Mouse (Mus musculus): ENCODE results near the gene Kmt2b. TPM values are rescaled to one million over a fixed set of nuclear protein-coding genes. Genes with fewer than 3 reads are reported as not detected.

Gene Kmt2b
- total and polyA plus RNA-seq, 3 experiments: 15.6 to 48.2 TPM; not detected in 1

- Histone ChIP-seq H3K4me1 (ENCODE audit: control insufficient read depth in 1 of 2, insufficient read depth in 2 of 2, low read length in 2 of 2) (no peaks in the 10 kb centered on the region), H3K9ac (ENCODE audit: control insufficient read depth, low read depth, low read length, poor library complexity, severe bottlenecking) (no peak overlapping the region), H3K27me3 (ENCODE audit: control insufficient read depth in 1 of 2, insufficient read depth in 2 of 2, low read length in 2 of 2) (no peaks in the 10 kb centered on the region), H3K27ac (ENCODE audit: control insufficient read depth, low read depth, low read length) (no peak overlapping the region), H3K36me3 (ENCODE audit: control insufficient read depth in 1 of 2, insufficient read depth in 2 of 2, low read length in 2 of 2) (no peaks in the 10 kb centered on the region), H3K9me3 (replicated peaks; ENCODE audit: insufficient read depth, low read length) (no peaks in the 10 kb centered on the region), H3K4me3 (ENCODE audit: control insufficient read depth in 1 of 2, insufficient read depth in 1 of 2, low read depth in 2 of 2, low read length in 2 of 2) (no peak overlapping the region), H3K79me2 (ENCODE audit: control insufficient read depth, insufficient read depth, low read length, poor library complexity) (no peaks in the 10 kb centered on the region)
- TF ChIP-seq ZNF384 (IDR thresholded peaks at IDR 0.05; ENCODE audit: low read depth, low read length) (no peak), CTCF (IDR thresholded peaks at IDR 0.05 in 2 of 3, conservative IDR thresholded peaks at IDR 0.05 in 1 of 3; ENCODE audit: control insufficient read depth in 1 of 3, insufficient read depth in 1 of 3, low read depth in 2 of 3, low read length in 3 of 3, poor library complexity in 1 of 3, severe bottlenecking in 1 of 3) (no peak), SIN3A (IDR thresholded peaks at IDR 0.05; ENCODE audit: low read length) (no peak), EP300 (IDR thresholded peaks at IDR 0.05; ENCODE audit: low read depth in 1 of 2, low read length in 2 of 2) (no peak), UBTF (IDR thresholded peaks at IDR 0.05; ENCODE audit: borderline replicate concordance, insufficient read depth, low read depth, low read length) (no peak), USF1 (IDR thresholded peaks at IDR 0.05; ENCODE audit: low read depth, low read length) (no peak), ETS1 (IDR thresholded peaks at IDR 0.05; ENCODE audit: low read depth, low read length) (no peak), ZMIZ1 (IDR thresholded peaks at IDR 0.05; ENCODE audit: low read depth, low read length) (no peak), KAT2A (conservative IDR thresholded peaks at IDR 0.05; ENCODE audit: low read depth, low read length) (no peak), RAD21 (IDR thresholded peaks at IDR 0.05; ENCODE audit: low read depth, low read length) (no peak)
- DNase-seq (ENCODE audit: low read depth, low spot score): no peak
These were observed 68.1 kb downstream of the Kmt2b start for GRCm38 (mm10) chr7:30520396-30520795.

Other genes with a start within 250 kb of the Kmt2b start
Only the 30 nearest of the 31 such genes appear.
- not detected in 2 replicates for gene Lrfn3, start 226.0 kb downstream of the Kmt2b start, total RNA-seq (2012; rRNA removed)
- gene Lrfn3, start 226.0 kb downstream of the Kmt2b start, polyA plus RNA-seq (2012; ENCODE audit: insufficient read depth in 1 of 2, insufficient read length in 2 of 2, low read depth in 1 of 2, low replicate concordance in 2 of 2, missing spikeins in 1 of 2): not detected
- 2.8 and 3.9 TPM in 2 replicates for gene Tyrobp, start 175.0 kb downstream of the Kmt2b start, total RNA-seq (2012; rRNA removed)
- gene Tyrobp, start 175.0 kb downstream of the Kmt2b start, polyA plus RNA-seq (2012; ENCODE audit: insufficient read depth in 1 of 2, insufficient read length in 2 of 2, low read depth in 1 of 2, low replicate concordance in 2 of 2, missing spikeins in 1 of 2): 10 to 100 TPM in 1 of 2 experiments, not detected in 1; 13.6 TPM
- 7.1 and 15.5 TPM in 2 replicates for gene Hcst, start 168.9 kb downstream of the Kmt2b start, total RNA-seq (2012; rRNA removed)
- gene Hcst, start 168.9 kb downstream of the Kmt2b start, polyA plus RNA-seq (2012; ENCODE audit: insufficient read depth in 1 of 2, insufficient read length in 2 of 2, low read depth in 1 of 2, low replicate concordance in 2 of 2, missing spikeins in 1 of 2): 10 to 100 TPM in 1 of 2 experiments, not detected in 1; 28.1 TPM
- 6.2 and 7.0 TPM in 2 replicates for gene Nfkbid, start 167.0 kb downstream of the Kmt2b start, total RNA-seq (2012; rRNA removed)
- 10 to 100 TPM in 1 of 2 experiments, not detected in 1; 16.7 TPM for gene Nfkbid, start 167.0 kb downstream of the Kmt2b start, polyA plus RNA-seq (2012; ENCODE audit: insufficient read depth in 1 of 2, insufficient read length in 2 of 2, low read depth in 1 of 2, low replicate concordance in 2 of 2, missing spikeins in 1 of 2)
- gene Aplp1, start 143.2 kb downstream of the Kmt2b start, total RNA-seq (2012; rRNA removed): 1.5 and 1.9 TPM in 2 replicates
- gene Aplp1, start 143.2 kb downstream of the Kmt2b start, polyA plus RNA-seq (2012; ENCODE audit: insufficient read depth in 1 of 2, insufficient read length in 2 of 2, low read depth in 1 of 2, low replicate concordance in 2 of 2, missing spikeins in 1 of 2): 1 to 10 TPM in 1 of 2 experiments, not detected in 1; 7.1 TPM
- not detected in 2 replicates for gene Kirrel2, start 131.0 kb downstream of the Kmt2b start, total RNA-seq (2012; rRNA removed)
- gene Kirrel2, start 131.0 kb downstream of the Kmt2b start, polyA plus RNA-seq (2012; ENCODE audit: insufficient read depth in 1 of 2, insufficient read length in 2 of 2, low read depth in 1 of 2, low replicate concordance in 2 of 2, missing spikeins in 1 of 2): not detected
- gene Nphs1, start 130.4 kb downstream of the Kmt2b start, total RNA-seq (2012; rRNA removed): 1.3 and 2.3 TPM in 2 replicates
- 1 to 10 TPM in 1 of 2 experiments, not detected in 1; 1.2 TPM for gene Nphs1, start 130.4 kb downstream of the Kmt2b start, polyA plus RNA-seq (2012; ENCODE audit: insufficient read depth in 1 of 2, insufficient read length in 2 of 2, low read depth in 1 of 2, low replicate concordance in 2 of 2, missing spikeins in 1 of 2)
- gene Prodh2, start 95.1 kb downstream of the Kmt2b start, total RNA-seq (2012; rRNA removed): not detected in 2 replicates
- not detected for gene Prodh2, start 95.1 kb downstream of the Kmt2b start, polyA plus RNA-seq (2012; ENCODE audit: insufficient read depth in 1 of 2, insufficient read length in 2 of 2, low read depth in 1 of 2, low replicate concordance in 2 of 2, missing spikeins in 1 of 2)
- gene Arhgap33, start 53.7 kb downstream of the Kmt2b start, total RNA-seq (2012; rRNA removed): 1.8 and 2.4 TPM in 2 replicates
- gene Arhgap33, start 53.7 kb downstream of the Kmt2b start, polyA plus RNA-seq (2012; ENCODE audit: insufficient read depth in 1 of 2, insufficient read length in 2 of 2, low read depth in 1 of 2, low replicate concordance in 2 of 2, missing spikeins in 1 of 2): 10 to 100 TPM in 1 of 2 experiments, not detected in 1; 22.3 TPM
- 1.2 and 1.5 TPM in 2 replicates for gene Hspb6, start 36.5 kb downstream of the Kmt2b start, total RNA-seq (2012; rRNA removed)
- gene Hspb6, start 36.5 kb downstream of the Kmt2b start, polyA plus RNA-seq (2012; ENCODE audit: insufficient read depth in 1 of 2, insufficient read length in 2 of 2, low read depth in 1 of 2, low replicate concordance in 2 of 2, missing spikeins in 1 of 2): 10 to 100 TPM in 1 of 2 experiments, not detected in 1; 12.4 TPM
- 2.3 and 2.4 TPM in 2 replicates for gene Proser3, start 36.4 kb downstream of the Kmt2b start, total RNA-seq (2012; rRNA removed)
- 1 to 10 TPM in 1 of 2 experiments, not detected in 1; 8.9 TPM for gene Proser3, start 36.4 kb downstream of the Kmt2b start, polyA plus RNA-seq (2012; ENCODE audit: insufficient read depth in 1 of 2, insufficient read length in 2 of 2, low read depth in 1 of 2, low replicate concordance in 2 of 2, missing spikeins in 1 of 2)
- gene Lin37, start 28.9 kb downstream of the Kmt2b start, total RNA-seq (2012; rRNA removed): 10.9 and 12.0 TPM in 2 replicates
- gene Lin37, start 28.9 kb downstream of the Kmt2b start, polyA plus RNA-seq (2012; ENCODE audit: insufficient read depth in 1 of 2, insufficient read length in 2 of 2, low read depth in 1 of 2, low replicate concordance in 2 of 2, missing spikeins in 1 of 2): 10 to 100 TPM in 1 of 2 experiments, not detected in 1; 49.8 TPM
- 67.2 and 74.2 TPM in 2 replicates for gene U2af1l4, start 25.4 kb downstream of the Kmt2b start, total RNA-seq (2012; rRNA removed)
- 10 to 100 TPM in 1 of 2 experiments, not detected in 1; 72.5 TPM for gene U2af1l4, start 25.4 kb downstream of the Kmt2b start, polyA plus RNA-seq (2012; ENCODE audit: insufficient read depth in 1 of 2, insufficient read length in 2 of 2, low read depth in 1 of 2, low replicate concordance in 2 of 2, missing spikeins in 1 of 2)
- 1.4 and 1.9 TPM in 2 replicates for gene Gm49396, start 25.4 kb downstream of the Kmt2b start, total RNA-seq (2012; rRNA removed)
- gene Gm49396, start 25.4 kb downstream of the Kmt2b start, polyA plus RNA-seq (2012; ENCODE audit: insufficient read depth in 1 of 2, insufficient read length in 2 of 2, low read depth in 1 of 2, low replicate concordance in 2 of 2, missing spikeins in 1 of 2): 1 to 10 TPM in 1 of 2 experiments, not detected in 1; 4.2 TPM
- gene Psenen, start 25.1 kb downstream of the Kmt2b start, total RNA-seq (2012; rRNA removed): 43.0 and 60.8 TPM in 2 replicates
- 100 to 1,000 TPM in 1 of 2 experiments, not detected in 1; 157 TPM for gene Psenen, start 25.1 kb downstream of the Kmt2b start, polyA plus RNA-seq (2012; ENCODE audit: insufficient read depth in 1 of 2, insufficient read length in 2 of 2, low read depth in 1 of 2, low replicate concordance in 2 of 2, missing spikeins in 1 of 2)
- 1.3 and 1.7 TPM in 2 replicates for gene Igflr1, start 23.3 kb downstream of the Kmt2b start, total RNA-seq (2012; rRNA removed)
- gene Igflr1, start 23.3 kb downstream of the Kmt2b start, polyA plus RNA-seq (2012; ENCODE audit: insufficient read depth in 1 of 2, insufficient read length in 2 of 2, low read depth in 1 of 2, low replicate concordance in 2 of 2, missing spikeins in 1 of 2): 1 to 10 TPM in 1 of 2 experiments, not detected in 1; 3.1 TPM
- gene Zbtb32, start 10.2 kb upstream of the Kmt2b start, total RNA-seq (2012; rRNA removed): 20.1 and 25.9 TPM in 2 replicates
- gene Zbtb32, start 10.2 kb upstream of the Kmt2b start, polyA plus RNA-seq (2012; ENCODE audit: insufficient read depth in 1 of 2, insufficient read length in 2 of 2, low read depth in 1 of 2, low replicate concordance in 2 of 2, missing spikeins in 1 of 2): 10 to 100 TPM in 1 of 2 experiments, not detected in 1; 32.8 TPM
- gene Upk1a, start 24.1 kb upstream of the Kmt2b start, total RNA-seq (2012; rRNA removed): 0.42 and 0.54 TPM in 2 replicates
- 1 to 10 TPM in 1 of 2 experiments, not detected in 1; 1.6 TPM for gene Upk1a, start 24.1 kb upstream of the Kmt2b start, polyA plus RNA-seq (2012; ENCODE audit: insufficient read depth in 1 of 2, insufficient read length in 2 of 2, low read depth in 1 of 2, low replicate concordance in 2 of 2, missing spikeins in 1 of 2)
- gene Cox6b1, start 37.4 kb upstream of the Kmt2b start, total RNA-seq (2012; rRNA removed): 566 and 611 TPM in 2 replicates
- 100 to 1,000 TPM in 1 of 2 experiments, not detected in 1; 799 TPM for gene Cox6b1, start 37.4 kb upstream of the Kmt2b start, polyA plus RNA-seq (2012; ENCODE audit: insufficient read depth in 1 of 2, insufficient read length in 2 of 2, low read depth in 1 of 2, low replicate concordance in 2 of 2, missing spikeins in 1 of 2)
- 0.15 TPM in 1 of 2 replicates, not detected in the other for gene Etv2, start 47.1 kb upstream of the Kmt2b start, total RNA-seq (2012; rRNA removed)
- gene Etv2, start 47.1 kb upstream of the Kmt2b start, polyA plus RNA-seq (2012; ENCODE audit: insufficient read depth in 1 of 2, insufficient read length in 2 of 2, low read depth in 1 of 2, low replicate concordance in 2 of 2, missing spikeins in 1 of 2): not detected
- 103 and 124 TPM in 2 replicates for gene Rbm42, start 61.6 kb upstream of the Kmt2b start, total RNA-seq (2012; rRNA removed)
- gene Rbm42, start 61.6 kb upstream of the Kmt2b start, polyA plus RNA-seq (2012; ENCODE audit: insufficient read depth in 1 of 2, insufficient read length in 2 of 2, low read depth in 1 of 2, low replicate concordance in 2 of 2, missing spikeins in 1 of 2): 100 to 1,000 TPM in 1 of 2 experiments, not detected in 1; 129 TPM
- 34.3 and 35.0 TPM in 2 replicates for gene Haus5, start 76.3 kb upstream of the Kmt2b start, total RNA-seq (2012; rRNA removed)
- gene Haus5, start 76.3 kb upstream of the Kmt2b start, polyA plus RNA-seq (2012; ENCODE audit: insufficient read depth in 1 of 2, insufficient read length in 2 of 2, low read depth in 1 of 2, low replicate concordance in 2 of 2, missing spikeins in 1 of 2): 10 to 100 TPM in 1 of 2 experiments, not detected in 1; 55.9 TPM
- gene Pmis2, start 82.9 kb upstream of the Kmt2b start, total RNA-seq (2012; rRNA removed): not detected in 2 replicates
- not detected for gene Pmis2, start 82.9 kb upstream of the Kmt2b start, polyA plus RNA-seq (2012; ENCODE audit: insufficient read depth in 1 of 2, insufficient read length in 2 of 2, low read depth in 1 of 2, low replicate concordance in 2 of 2, missing spikeins in 1 of 2)
- gene 2200002J24Rik, start 110.2 kb upstream of the Kmt2b start, total RNA-seq (2012; rRNA removed): 0.52 TPM in 1 of 2 replicates, not detected in the other
- gene 2200002J24Rik, start 110.2 kb upstream of the Kmt2b start, polyA plus RNA-seq (2012; ENCODE audit: insufficient read depth in 1 of 2, insufficient read length in 2 of 2, low read depth in 1 of 2, low replicate concordance in 2 of 2, missing spikeins in 1 of 2): 1 to 10 TPM in 1 of 2 experiments, not detected in 1; 1.2 TPM
- 2.7 and 3.0 TPM in 2 replicates for gene Atp4a, start 123.5 kb upstream of the Kmt2b start, total RNA-seq (2012; rRNA removed)
- gene Atp4a, start 123.5 kb upstream of the Kmt2b start, polyA plus RNA-seq (2012; ENCODE audit: insufficient read depth in 1 of 2, insufficient read length in 2 of 2, low read depth in 1 of 2, low replicate concordance in 2 of 2, missing spikeins in 1 of 2): 1 to 10 TPM in 1 of 2 experiments, not detected in 1; 1.5 TPM
- 218 and 266 TPM in 2 replicates for gene Tmem147, start 140.8 kb upstream of the Kmt2b start, total RNA-seq (2012; rRNA removed)
- gene Tmem147, start 140.8 kb upstream of the Kmt2b start, polyA plus RNA-seq (2012; ENCODE audit: insufficient read depth in 1 of 2, insufficient read length in 2 of 2, low read depth in 1 of 2, low replicate concordance in 2 of 2, missing spikeins in 1 of 2): 100 to 1,000 TPM; 307 to 324 TPM
- gene Gapdhs, start 155.0 kb upstream of the Kmt2b start, total RNA-seq (2012; rRNA removed): not detected in 2 replicates
- under 1 TPM in 1 of 2 experiments, not detected in 1; 0.49 TPM for gene Gapdhs, start 155.0 kb upstream of the Kmt2b start, polyA plus RNA-seq (2012; ENCODE audit: insufficient read depth in 1 of 2, insufficient read length in 2 of 2, low read depth in 1 of 2, low replicate concordance in 2 of 2, missing spikeins in 1 of 2)
- gene Sbsn, start 162.7 kb upstream of the Kmt2b start, total RNA-seq (2012; rRNA removed): 1.2 TPM in 1 of 2 replicates, not detected in the other
- gene Sbsn, start 162.7 kb upstream of the Kmt2b start, polyA plus RNA-seq (2012; ENCODE audit: insufficient read depth in 1 of 2, insufficient read length in 2 of 2, low read depth in 1 of 2, low replicate concordance in 2 of 2, missing spikeins in 1 of 2): under 1 TPM in 1 of 2 experiments, not detected in 1; 0.17 TPM
- gene Dmkn, start 175.0 kb upstream of the Kmt2b start, total RNA-seq (2012; rRNA removed): not detected in 2 replicates
- gene Dmkn, start 175.0 kb upstream of the Kmt2b start, polyA plus RNA-seq (2012; ENCODE audit: insufficient read depth in 1 of 2, insufficient read length in 2 of 2, low read depth in 1 of 2, low replicate concordance in 2 of 2, missing spikeins in 1 of 2): not detected
- not detected in 2 replicates for gene Krtdap, start 199.2 kb upstream of the Kmt2b start, total RNA-seq (2012; rRNA removed)
- gene Krtdap, start 199.2 kb upstream of the Kmt2b start, polyA plus RNA-seq (2012; ENCODE audit: insufficient read depth in 1 of 2, insufficient read length in 2 of 2, low read depth in 1 of 2, low replicate concordance in 2 of 2, missing spikeins in 1 of 2): not detected